Mouse (Mus musculus) thymus, postnatal 36 days (tissue): ENCODE results near the gene Vnn3.

ENCODE experiments used
- DNase-seq, 2 experiments: peaks; one replicate each; pipeline ENCODE4 v3.0.0; 2022; ENCODE audit warnings: mixed read lengths in 2 of 2

Gene Vnn3

DNA sequence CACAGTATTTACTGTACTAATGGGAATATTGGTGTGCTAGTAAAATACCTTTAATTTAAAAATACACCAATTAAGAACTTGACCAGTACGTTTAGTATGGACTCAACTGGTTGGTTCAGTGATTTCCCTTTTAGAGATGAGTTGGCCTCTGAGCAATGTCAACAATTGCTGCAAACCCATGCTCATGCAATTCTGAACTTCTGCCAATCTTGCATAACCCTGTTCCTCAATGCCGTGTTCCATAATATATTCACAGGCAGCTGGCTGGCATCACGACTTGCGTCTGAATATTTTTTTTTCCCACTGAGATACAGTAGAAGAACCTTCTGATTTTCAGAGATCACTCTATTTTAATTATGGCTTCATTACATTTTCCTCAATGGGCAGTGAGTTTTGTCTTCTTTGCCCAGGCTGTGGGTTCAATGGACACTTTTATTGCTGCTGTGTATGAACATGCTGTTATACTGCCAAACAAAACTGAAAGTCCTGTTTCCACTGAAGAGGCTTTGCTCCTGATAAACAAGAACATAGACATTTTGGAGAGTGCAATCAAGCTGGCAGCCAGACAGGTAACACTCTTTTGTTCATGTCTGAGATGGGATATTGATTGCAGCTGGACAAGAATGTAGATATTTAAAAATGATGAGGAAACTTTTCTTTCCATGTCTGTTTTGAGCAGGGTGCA lies at the start of gene Vnn3:
Gene Vnn3, plus strand, starts transcription at position 235 of the 685 bp plus-strand sequence.
- DNase-seq = no peak

DNA sequence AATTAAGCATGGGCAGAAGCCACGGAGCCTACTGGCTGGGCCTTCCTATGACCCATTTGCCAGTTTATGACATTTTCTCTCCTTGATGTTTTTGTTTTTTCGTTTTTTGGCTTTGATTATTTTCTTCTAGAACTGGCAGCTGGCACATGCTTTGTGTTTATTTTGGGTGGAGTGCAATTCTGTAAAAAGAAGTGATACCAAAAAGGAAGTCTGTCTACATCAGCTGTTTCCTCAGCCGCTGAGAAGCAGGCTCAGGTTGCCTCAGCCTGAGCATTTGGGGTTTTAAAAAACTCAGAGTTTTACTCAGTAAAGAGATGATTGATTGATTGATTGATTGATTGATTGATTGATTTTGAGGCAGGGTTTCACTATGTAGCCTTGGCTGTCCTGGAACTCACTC lies 48.4 kb upstream of the Vnn3 start:
- no peak for DNase-seq

- no peak for DNase-seq
Observed at GRCm38 (mm10) chr10:23804665-23805064, 46.6 kb upstream of the Vnn3 start.

DNA sequence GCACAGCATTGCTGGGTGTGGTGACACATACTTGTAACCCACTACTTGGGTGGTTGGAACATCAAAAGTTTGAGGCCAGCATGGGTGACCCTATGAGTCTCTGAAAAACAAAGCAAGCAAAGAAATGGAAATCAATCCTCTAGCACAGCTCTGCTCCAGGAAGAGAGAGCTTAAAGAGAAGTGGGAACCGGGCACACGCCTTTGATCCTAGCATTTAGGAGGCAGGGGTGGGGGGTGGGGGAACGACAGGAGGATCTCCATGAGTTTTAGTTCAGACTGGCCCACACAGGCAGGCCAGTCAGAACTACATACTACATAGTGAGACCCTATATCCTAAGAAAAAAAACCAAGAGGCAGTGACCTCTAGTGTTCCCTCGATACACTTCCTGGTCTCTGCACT lies 45.1 kb upstream of the Vnn3 start:
- DNase-seq = no peak

DNA sequence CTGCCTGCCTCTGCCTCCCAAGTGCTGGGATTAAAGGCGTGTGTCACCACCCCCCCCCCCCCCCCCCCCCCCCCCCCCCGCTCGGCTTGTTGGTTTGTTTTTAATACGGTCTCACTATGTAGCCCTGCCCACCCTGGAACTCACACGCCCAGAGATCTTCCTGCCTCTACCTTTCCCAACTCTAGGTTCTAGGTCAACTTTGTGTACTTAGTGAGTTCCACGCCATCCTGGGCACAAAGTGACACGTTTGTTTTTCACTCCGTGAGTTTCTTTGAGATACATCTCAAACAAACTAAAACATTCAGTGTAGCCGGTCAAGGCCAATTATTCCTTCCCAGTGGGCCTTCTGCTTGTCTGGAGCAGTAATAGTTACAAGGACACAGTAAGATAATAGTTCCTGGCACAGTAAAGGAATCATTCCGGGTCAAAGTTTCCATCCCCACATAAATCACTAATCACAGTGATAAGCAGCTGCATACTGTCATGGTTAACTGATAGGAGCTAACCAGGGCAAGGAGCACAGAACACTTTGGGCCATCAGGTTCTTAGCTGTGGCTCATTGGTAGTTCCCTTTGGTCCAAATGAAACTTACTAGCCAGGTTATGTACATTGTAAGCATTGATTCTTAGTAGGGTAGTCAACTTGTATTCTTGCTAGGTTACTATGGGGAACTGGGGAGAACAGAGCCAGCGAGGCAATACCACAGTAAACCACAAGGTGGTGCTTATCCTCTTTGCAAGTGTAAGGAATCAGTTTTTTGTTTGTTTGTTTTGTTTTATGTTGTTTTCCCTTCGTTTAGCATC lies 39.4 kb upstream of the Vnn3 start:
- DNase-seq = peak; percentile 30 to 50

DNA sequence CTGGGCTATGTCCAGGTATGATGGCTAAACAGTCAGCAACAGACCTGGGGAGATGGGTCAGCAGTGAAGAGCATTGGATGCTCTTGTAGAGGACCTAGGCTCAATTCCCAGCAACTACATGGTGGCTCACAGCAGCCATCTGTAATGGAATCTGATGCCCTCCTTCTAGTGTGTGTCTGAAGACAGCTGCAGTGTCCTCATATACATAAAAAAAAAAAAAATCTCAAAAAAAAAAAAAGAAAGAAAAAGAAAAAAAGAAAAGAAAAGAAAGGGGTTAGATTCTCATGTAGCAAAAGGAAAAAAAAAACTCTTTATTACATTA lies 38.9 kb upstream of the Vnn3 start:
- DNase-seq = no peak

DNA sequence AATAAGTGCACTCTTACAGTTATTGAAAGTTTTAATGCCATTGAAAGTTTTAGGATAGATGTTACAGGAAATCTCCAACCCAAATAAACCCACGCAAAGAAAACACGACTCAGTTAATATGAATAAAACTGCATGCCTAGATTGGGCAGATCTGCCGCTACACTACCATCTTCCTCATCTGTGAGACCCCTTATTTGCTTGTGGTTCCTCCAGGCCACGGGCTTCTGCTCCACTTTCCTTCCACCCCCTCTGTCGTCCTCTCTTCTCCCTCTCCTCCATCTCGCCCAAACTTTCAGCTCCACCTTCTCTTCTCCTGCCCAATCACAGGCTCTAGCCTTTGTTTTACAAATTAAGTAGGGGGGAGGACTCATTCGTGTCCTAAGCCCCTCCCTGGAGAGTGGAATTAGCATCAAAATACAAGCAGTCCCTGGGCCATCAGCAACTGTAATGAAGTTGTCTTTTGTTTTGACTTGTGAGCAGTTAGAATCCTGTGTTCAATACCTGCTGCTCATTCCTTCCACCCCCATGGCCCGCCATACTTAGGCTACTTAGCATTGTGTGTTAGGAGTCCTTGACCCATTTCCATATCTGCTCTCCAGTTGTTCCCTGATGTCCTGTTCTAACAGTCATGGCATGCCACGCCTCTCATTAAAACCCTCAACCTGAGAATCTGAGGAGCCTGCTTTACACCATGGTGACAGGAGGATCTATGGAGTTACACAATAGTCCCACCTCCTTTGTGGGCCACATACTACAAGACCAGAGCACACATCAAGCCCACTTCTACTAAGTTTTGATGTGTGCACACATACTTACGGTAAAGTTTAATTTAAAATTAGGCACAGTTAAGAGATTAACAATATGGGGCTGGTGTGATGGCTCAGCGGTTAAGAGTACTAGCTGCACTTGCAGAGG lies 38.2 kb upstream of the Vnn3 start:
- DNase-seq = no peak

DNA sequence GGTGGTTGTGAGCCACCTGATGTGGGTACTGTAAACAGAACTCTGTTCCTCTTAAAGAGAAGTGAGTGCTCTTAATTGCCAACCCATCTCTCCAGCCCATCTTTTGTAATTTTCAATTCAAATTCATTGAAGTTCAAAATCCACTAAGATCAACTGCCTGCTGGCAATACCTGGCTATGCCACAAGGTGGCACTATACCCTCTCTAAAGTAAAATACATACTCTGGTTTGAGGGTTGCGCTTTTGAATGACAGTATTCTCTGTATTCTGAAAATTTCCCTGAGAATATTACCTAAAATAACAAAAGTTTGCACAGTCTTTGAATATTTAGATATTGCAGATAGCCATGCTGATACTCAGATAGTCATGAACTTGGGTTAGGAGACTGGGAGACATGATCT lies 36.1 kb upstream of the Vnn3 start:
- peak; percentile 40 to 60 for DNase-seq

DNA sequence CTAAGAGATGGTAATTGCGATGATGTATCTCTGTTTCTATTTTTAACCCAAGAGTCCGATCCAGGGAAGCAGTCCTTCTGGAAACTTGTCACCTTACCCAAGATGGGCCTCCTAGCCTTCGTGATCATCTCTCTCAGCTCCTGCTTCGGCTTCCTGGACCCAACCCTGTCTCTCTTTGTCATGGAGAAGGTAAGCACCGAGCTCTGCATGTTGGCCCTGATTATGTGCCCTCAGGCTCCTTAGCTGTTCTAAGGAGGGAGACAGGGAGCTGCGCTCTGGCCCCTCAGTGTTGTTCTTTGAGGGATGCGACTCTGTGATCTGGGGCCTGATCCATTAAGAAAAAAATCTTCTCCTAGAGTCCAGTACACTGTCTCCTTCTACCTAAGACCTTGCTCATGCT lies 35.0 kb upstream of the Vnn3 start:
- DNase-seq = no peak

DNA sequence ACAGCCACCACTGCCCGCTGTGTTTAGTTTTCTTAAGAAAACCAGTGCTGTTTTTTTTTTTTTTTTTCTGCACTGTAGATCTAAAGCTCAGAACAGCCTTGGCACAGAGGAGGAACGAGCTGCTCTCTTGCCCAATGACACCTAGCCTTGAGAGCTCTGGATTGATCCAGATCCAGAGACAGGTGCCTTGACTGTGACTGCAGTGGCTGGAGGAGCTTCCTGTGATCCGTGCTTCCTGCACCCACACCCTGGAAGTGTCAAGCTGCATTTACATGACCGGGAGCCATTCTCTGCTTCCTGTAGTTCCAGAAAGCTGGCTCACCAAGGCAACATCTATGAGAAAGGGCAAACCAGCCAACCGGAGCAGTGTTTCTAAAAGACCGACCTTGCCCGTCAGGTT lies 24.7 kb upstream of the Vnn3 start:
- DNase-seq = no peak

DNA sequence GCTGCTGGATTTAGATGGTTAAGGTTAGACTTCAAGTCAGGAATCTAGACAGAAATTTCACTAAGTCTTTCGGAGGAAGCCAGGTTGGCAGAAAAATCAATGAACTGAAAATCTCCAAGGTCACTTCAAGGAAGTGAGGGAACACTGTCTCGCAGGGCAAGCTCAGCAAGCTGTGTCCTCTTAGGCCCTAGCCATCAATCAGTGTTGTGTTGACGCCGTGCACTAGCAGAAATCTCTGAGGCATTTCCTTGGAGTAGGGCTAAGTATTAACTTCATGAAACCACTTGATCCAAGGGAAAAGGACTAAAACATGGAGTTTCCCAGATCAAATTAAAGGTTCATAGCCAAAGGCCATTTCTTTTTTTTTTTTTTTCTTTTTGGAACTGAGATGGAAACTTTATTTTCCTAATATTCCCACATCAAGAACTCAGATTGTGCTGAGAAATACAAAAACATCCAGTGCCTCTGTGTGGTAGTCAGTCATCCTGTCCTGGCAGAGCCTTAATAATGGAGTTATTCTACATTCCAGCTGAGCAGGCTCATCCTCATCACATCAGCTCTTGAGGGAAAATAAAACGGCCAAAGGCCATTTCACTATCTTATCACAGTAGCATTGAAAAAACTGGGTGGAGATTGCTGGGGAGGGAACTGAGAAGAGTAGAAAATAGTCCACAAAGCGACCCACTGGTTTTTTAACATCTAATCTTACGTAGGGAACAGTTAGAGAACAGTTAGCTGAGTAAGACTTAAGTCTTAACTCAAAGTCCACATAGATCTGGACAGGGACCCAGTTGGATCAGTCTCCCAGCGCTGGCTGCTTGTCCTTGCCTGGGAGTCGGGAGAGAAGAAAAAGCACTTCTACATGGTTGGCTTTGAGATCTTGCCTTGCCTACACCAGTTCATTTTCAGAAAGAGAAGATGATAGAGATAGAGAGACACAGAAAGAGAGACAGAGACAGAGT lies 15.0 kb upstream of the Vnn3 start:
- no peak for DNase-seq

DNA sequence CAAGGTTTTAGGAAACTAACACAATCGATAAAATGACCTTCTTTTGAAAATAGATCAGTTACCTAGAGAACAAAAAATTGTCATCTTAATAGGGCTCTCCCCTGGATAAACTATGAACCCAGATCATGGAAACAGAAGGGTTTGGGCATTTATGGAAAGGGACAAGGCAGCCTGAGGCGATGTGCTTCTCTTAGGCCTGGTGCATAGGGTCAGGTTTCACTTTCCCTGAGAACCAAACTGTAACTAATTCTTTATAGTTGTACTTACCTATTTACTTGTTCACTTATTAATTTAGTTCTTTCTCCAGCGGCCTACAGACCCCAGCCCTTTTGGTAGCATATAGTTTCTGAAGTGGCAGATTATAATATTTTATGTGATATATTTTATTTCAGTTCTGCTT lies 14.1 kb upstream of the Vnn3 start:
- no peak for DNase-seq

DNA sequence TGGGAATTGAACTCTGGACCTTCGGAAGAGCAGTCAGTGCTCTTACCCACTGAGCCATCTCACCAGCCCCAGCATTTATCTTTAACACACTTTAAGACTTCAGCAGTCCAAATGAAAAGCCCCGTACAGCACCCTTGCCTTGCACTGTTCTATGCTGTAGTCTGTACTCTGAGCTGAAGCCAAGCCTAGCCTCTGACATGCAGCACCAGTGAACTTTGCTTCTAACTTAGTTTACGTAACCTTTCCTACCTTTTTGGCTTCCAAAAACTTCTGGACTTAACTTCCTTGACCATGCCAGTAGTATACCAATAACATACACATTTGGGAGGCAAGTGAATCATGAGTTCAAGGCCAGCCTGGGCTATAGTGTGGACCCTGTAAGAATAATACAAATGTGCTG lies 12.4 kb upstream of the Vnn3 start:
- no peak for DNase-seq

GRCm38 (mm10) chr10:23839368-23839767 lies 11.9 kb upstream of the Vnn3 start:
- no peak for DNase-seq

DNA sequence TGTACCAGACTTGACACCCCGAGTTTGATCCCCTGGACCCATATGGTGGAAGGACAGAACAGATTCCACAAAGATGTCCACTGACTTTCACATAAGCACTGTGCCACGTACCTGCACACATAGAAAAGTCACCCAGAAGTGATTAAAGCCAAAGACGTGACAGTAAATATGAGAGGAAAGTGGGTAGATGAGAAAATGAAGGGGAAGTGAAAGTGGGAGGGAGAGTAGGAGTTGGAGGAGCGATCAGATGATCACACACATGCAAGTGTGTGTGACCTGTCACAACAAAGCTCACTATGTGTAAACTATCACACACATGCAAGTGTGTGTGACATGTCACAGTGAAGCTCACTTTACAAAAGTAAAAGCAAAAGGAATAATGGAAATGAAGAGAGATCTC lies 10.8 kb upstream of the Vnn3 start:
- no peak for DNase-seq

- DNase-seq = no peak
Observed at GRCm38 (mm10) chr10:23852096-23852495, 834 bp downstream of the Vnn3 start.

- no peak for DNase-seq
Observed at GRCm38 (mm10) chr10:23864362-23865312, 13.4 kb downstream of the Vnn3 start.

- DNase-seq = peak; percentile 5 to 15
Observed at GRCm38 (mm10) chr10:23880695-23881094, 29.4 kb downstream of the Vnn3 start.

DNA sequence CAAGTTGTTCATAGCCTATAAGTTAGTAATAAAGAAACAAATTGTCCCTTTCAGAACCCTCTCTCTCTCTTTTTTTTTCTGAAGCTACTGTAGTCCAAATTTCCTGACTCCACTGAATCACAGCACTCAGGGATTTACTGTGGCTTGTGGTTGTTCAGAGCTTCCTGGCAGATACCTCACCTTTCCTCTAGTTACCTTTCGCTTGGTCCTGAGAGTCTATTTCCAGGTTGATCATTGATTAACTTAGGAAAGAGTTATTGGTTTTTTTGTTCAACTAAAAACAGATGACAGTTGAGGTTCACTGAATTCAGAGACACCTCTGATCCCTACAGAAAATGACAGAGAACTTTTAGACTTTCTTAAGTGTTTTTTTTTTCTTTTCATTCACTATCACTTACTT lies 33.6 kb downstream of the Vnn3 start:
- DNase-seq = no peak

GRCm38 (mm10) chr10:23886060-23886459 lies 34.8 kb downstream of the Vnn3 start:
- no peak for DNase-seq

DNA sequence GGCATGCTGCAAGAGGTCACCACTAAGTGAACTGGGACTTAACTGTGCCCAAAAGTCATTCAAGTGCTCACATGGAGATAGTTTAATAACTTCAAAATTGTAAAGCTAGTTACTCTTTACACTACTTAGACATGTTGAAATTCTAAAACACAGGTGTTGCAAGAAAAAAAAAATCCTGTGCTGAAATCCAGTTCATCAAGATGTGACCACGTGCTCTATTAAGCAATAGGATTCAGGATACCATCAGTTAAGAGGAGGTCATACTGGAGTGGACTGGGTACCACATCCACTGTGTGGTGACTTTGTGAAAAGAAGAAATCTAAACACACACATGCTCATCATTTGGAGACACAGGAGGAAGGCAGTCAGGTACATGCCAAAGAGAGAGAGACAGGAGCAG lies 41.7 kb downstream of the Vnn3 start:
- no peak for DNase-seq
